Mouse (Mus musculus) heart, embryonic 10.5 days (tissue): ENCODE results near the gene Pptc7. TPM values are rescaled to one million over a fixed set of nuclear protein-coding genes. Genes with fewer than 3 reads are reported as not detected.

Experiments used
- DNase-seq: peaks from one replicate; pipeline ENCODE4 v3.0.0-alpha.2; 2017; ENCODE audit warnings: low spot score
- H3K27ac ChIP-seq: fragments of 300-500 bp; sonication (generic); 2 replicates; pipeline ENCODE4 v1.5.1; 2016; ENCODE audit warnings: mild to moderate bottlenecking
- H3K27me3 ChIP-seq: fragments of 300-500 bp; sonication (generic); 2 replicates; pipeline ENCODE4 v1.6.1; 2016; ENCODE audit warnings: mild to moderate bottlenecking; ENCODE audit not compliant: poor library complexity, insufficient read depth, severe bottlenecking
- H3K36me3 ChIP-seq: fragments of 300-500 bp; sonication (generic); 2 replicates; pipeline ENCODE4 v1.6.1; 2016; ENCODE audit warnings: mild to moderate bottlenecking, moderate library complexity
- H3K4me1 ChIP-seq: fragments of 300-500 bp; sonication (generic); 2 replicates; pipeline ENCODE4 v1.6.1; 2016; ENCODE audit warnings: mild to moderate bottlenecking
- H3K4me3 ChIP-seq: fragments of 300-500 bp; sonication (generic); 2 replicates; pipeline ENCODE4 v1.5.1; 2016; ENCODE audit warnings: mild to moderate bottlenecking, moderate library complexity
- H3K9me3 ChIP-seq: fragments of 300-500 bp; sonication (generic); 2 replicates; pipeline ENCODE4 v1.6.1; 2016; ENCODE audit warnings: mild to moderate bottlenecking, moderate library complexity
- WGBS: fragments of 180-500 bp; shearing (Covaris S2); methylation state at CpG from one replicate; pipeline ENCODE4 v1.1.7; 2016; 5-methylcytosine and 5-hydroxymethylcytosine counted together
- polyA plus RNA-seq: library from polyadenylated mRNA; unstranded; fragments of >200 nt; fragmentation: Nextera tagmentation; extraction: Ambion mirVana; gene quantifications from 2 replicates; pipeline ENCODE4 v1.2.1, GENCODE M21; 2016

The Pptc7 gene
- 9.1 and 9.9 TPM in 2 replicates for polyA plus RNA-seq

DNA sequence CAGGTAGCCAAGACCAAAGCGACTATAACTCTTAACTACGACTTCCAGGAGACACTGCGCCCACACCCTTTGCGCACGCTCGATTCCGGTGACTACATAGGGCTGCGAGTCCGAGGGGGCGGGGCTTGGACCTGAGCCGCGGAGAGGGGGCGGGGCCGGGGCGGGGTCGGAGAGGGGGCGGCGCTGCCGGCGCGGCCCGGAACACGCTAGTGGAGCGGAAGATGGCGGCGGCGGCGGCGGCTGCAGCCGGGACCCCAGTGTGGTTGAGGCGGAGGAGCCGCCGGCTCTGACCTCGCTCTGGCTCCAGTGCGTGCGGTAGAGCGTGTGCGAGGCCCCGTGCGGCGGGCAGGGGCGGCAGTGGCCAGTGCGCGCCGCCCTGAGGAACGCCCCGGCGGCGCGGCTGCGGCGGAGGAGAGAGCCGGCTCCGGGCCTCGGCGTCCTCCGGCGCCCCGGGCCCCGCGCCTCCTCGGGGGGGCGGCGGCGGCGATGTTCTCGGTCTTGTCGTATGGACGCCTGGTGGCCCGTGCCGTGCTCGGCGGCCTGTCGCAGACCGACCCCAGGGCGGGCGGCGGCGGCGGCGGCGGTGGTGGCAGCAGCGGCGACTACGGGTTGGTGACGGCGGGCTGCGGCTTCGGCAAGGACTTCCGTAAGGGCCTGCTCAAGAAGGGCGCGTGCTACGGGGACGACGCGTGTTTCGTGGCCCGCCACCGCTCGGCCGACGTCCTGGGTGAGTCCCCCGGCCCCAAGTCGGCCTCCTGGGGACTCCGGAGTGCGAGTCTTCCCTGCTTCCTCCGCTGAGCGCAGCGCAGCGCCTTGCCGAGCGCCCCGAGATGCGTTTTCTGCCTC is at the start of gene Pptc7:
Gene Pptc7 (plus strand): TSS at position 183 of the 846 bp plus-strand sequence.
- Histone ChIP-seq H3K4me1 (peaks cover 32% of the 10 kb centered on the region), H3K27me3 (no peaks in the 10 kb centered on the region), H3K27ac (peak within 1 kb of the TSS; percentile 96), H3K9me3 (no peaks in the 10 kb centered on the region), H3K4me3 (peak within 1 kb of the TSS; percentile 94), H3K36me3 (peaks cover 19% of the 10 kb centered on the region)
- peak; percentile 96 for DNase-seq
- under 1% methylated on average over 111 of the region's 114 CpGs for WGBS

DNA sequence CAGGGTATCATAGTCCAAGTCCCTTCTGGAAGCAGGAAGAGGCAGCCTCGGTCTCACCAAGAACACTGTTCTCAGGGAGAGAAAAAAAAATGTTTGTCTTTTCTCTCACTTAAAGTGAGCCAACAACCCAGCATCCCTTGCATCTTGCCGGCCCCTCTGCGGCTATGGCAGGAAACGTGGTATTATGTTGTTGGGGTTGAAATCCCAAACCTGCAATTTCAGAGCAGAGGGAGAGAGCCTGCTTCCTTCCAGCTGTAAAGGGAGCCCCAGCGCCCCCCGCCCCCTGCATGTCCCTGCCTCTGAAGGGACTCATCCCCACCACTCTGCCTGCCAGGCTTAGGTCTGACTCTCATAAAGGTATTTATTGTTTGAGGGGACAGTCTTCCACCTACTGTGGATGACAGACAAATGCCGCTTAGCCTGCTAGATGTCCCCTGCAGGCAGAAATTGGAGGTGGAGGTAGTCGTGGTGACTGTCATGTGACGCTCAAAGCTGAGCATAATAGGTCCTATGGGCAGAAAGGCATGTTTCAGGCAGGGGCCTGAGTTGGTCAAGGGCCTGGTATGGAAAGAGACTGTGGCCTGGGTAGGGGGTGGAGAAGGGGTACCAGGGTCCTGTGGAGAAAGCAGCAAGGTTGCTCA is 48.8 kb upstream of the Pptc7 start:
- peaks cover 36% of the 10 kb centered on the region for H3K4me1 ChIP-seq
- no peaks in the 10 kb centered on the region for H3K9me3 ChIP-seq
- H3K36me3 ChIP-seq, result peaks cover 12% of the 10 kb centered on the region; the same call in 1 of the 2 replicates
- 0 out of 2 replicates have a peak overlapping the region, but pooled peaks have one; percentile 2 for H3K27ac ChIP-seq
- WGBS, result 71% methylated on average over 9 of the region's 9 CpGs
- DNase-seq, result no peak
- no peaks in the 10 kb centered on the region for H3K27me3 ChIP-seq
- no peak overlapping the region for H3K4me3 ChIP-seq

DNA sequence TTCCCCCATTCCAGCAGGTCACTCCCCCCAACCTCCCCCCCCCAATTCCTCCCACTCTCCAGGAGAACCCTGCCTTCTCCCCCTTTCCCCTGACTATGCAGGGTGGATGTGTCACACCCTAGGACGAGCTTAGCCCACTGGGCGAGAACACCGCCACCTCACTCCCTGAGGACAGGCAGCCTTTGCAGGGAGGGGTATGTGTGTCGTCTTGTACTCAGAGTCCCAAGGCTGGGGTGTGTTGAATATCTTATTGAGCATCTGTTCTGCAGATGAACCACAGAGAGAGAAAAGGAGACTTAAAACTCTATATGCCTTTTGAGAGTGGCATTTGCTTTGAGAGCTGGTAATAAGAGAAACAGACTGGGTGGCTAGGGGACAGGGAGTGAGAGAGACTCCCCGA is 47.0 kb upstream of the Pptc7 start:
- Histone ChIP-seq H3K36me3 (peaks cover 28% of the 10 kb centered on the region), H3K27ac (no peak overlapping the region), H3K4me3 (no peak overlapping the region), H3K9me3 (no peaks in the 10 kb centered on the region), H3K27me3 (no peaks in the 10 kb centered on the region), H3K4me1 (peaks cover 33% of the 10 kb centered on the region)
- DNase-seq, result no peak
- 68% methylated on average over 5 of the region's 5 CpGs for WGBS

DNA sequence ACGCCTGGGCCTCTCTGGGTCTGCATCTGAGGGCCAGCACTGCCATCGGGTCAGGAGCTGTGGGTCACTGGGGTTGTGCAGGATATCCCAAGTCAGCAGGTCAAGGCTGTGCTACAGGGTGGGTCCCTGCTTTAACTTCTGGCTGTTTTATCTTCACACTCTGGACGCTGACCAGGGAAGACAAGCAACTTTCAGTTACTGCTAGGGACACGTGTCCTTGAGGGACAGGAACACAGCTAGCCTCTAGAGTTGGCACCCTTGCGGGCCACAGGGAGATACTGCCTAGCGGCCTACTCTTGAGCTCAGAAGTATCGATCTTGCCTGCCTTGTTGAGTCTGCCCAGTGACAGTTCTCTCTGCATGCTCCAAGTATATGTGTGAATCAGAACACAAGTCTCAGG is 44.5 kb upstream of the Pptc7 start:
- Histone ChIP-seq H3K4me3 (no peak overlapping the region), H3K9me3 (no peaks in the 10 kb centered on the region), H3K27me3 (no peaks in the 10 kb centered on the region), H3K27ac (no peak overlapping the region), H3K36me3 (peaks cover 30% of the 10 kb centered on the region), H3K4me1 (peaks cover 20% of the 10 kb centered on the region)
- WGBS, result 63% methylated on average over 7 of the region's 7 CpGs
- no peak for DNase-seq

DNA sequence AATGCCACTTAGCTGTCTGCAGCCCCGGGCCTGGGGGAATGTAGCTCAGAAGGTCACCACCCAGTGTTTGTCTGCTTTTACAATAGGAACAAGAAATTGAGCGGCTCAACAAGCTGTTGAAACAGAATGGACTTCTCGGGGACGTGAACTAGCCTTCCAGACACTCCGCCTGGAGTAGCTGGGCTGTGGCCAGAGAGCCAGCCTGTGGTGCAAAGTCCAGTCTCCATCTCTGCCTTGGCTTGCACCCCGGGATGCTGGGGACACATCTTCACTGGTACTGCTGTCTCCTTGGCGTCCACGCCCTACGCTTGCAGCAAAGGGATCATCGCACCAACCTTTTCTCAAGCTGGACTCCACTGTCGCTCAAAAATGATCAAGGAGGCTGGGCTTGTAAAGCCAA is 43.6 kb upstream of the Pptc7 start:
- WGBS, result 87% methylated on average over 11 of the region's 11 CpGs
- Histone ChIP-seq H3K4me3 (no peak overlapping the region), H3K9me3 (no peaks in the 10 kb centered on the region), H3K27me3 (no peaks in the 10 kb centered on the region), H3K36me3 (peaks cover 30% of the 10 kb centered on the region), H3K27ac (no peak overlapping the region), H3K4me1 (peaks cover 19% of the 10 kb centered on the region)
- DNase-seq, result no peak

DNA sequence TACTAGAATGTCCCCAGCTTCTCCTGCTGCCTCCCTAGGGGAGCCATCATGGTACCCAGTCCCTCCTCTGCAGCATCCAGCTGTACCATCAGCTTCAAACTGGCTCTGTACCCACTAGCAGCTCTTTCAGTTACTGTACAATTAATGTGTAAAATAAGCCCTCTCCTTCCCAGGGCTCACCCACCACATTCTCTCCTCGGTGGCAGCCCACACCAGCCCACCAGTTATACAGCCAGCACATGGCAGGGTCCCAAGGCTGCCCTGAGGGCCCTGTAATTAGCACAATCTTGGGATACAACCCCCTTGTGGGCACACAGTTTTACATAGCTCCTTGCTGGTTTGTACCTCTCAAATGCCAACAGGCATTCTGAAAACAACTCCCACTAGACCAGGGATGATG is 43.2 kb upstream of the Pptc7 start:
- peaks cover 19% of the 10 kb centered on the region for H3K4me1 ChIP-seq
- peaks cover 30% of the 10 kb centered on the region for H3K36me3 ChIP-seq
- no peak overlapping the region for H3K27ac ChIP-seq
- no peak for DNase-seq
- no peaks in the 10 kb centered on the region for H3K9me3 ChIP-seq
- H3K27me3 ChIP-seq, result no peaks in the 10 kb centered on the region
- H3K4me3 ChIP-seq, result no peak overlapping the region
- WGBS, result 91% methylated on average over 1 of the region's 1 CpGs

DNA sequence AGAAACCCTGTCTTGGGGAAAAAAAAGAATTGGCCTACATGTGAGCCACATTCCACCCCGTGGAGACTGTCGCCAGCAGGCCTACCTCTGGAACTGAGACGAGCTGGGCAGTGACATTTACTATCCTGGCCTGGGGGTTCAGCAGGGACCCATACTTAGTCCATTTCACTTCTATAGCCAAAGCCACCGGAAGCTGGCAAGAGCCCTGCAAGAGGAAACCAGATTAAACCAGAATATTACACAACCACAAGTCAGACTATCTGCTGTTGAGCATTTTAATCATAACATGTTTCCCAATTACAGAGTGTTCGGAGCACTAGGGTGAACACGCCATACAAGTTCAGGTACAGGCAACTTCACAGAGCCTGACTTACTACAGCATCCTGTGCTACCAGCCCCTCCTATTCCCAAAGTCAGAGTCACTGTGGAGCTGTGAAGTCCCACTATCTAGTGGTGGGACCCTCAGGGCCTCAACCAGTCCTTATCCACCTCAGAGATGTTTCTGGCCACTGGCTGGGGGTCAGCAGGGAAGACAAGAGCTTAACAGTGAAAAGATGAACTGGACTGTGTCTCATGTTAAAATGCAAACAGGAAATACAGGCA is 41.5 kb upstream of the Pptc7 start:
- no peak for DNase-seq
- H3K27me3 ChIP-seq, result no peaks in the 10 kb centered on the region
- no peaks in the 10 kb centered on the region for H3K9me3 ChIP-seq
- H3K4me3 ChIP-seq, result no peak overlapping the region
- no peak overlapping the region for H3K27ac ChIP-seq
- peaks cover 33% of the 10 kb centered on the region for H3K36me3 ChIP-seq
- WGBS, result 86% methylated on average over 6 of the region's 6 CpGs
- H3K4me1 ChIP-seq, result peaks cover 23% of the 10 kb centered on the region

DNA sequence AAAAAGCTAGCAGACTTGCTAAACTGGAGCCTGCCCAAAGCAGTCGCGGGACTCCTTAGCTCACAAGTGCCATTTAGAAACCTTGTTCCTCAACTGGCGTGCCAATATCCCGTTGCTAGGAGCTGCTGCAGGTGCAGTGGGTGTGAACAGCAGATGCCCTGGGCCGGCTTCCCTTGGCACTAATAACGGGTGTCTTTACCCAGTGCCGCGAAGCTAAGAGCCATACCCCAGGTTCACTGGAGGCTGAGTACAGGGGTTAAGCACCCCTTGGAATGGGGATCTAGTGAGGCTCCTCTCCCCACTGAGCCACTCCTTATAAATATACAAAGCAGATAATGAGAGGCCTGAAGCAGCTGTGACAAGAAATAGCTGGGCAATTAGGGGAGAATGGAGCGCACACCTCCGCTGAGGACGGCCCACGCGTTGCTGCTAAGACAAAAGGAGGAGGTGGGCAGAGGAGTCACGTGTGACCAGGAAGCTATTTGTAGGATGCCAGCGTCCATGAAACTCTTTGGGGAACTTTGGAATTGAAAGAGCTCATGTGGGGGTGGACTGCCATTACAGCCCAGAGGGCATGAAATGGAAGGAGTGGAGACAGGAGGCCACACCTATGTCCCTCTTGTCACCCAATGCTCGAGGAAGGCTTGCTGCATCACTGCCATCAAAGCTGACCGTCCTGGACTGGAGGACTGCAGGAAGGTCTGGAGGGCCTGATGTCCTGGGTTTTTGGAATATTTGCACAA is 40.2 kb upstream of the Pptc7 start:
- WGBS, result 86% methylated on average over 17 of the region's 17 CpGs
- H3K27ac ChIP-seq, result no peak overlapping the region
- peaks cover 38% of the 10 kb centered on the region for H3K36me3 ChIP-seq
- no peak overlapping the region for H3K4me3 ChIP-seq
- no peak for DNase-seq
- H3K9me3 ChIP-seq, result no peaks in the 10 kb centered on the region
- peaks cover 22% of the 10 kb centered on the region for H3K4me1 ChIP-seq
- no peaks in the 10 kb centered on the region for H3K27me3 ChIP-seq

DNA sequence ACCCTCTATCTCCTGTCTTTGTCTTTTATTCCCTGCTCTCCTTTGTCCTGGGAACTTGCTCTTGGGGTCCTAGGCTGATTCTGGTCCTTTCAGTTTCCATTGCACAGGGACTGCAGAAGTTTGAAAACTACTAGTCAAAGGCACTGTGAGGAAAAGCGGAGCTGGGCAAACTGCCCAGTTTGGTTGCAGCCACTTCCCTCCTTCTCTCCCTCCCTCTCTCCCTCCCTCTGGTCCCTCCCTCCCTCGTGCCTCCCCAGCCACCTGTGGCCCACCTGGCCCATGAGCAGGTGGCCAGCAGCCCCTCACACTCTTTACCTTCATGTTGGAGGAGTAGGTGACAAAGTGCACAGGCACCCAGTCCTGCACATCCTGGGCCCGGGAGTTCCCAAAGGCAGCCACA is 39.0 kb upstream of the Pptc7 start:
- DNase-seq, result no peak
- 68% methylated on average over 3 of the region's 3 CpGs for WGBS
- H3K27me3 ChIP-seq, result no peaks in the 10 kb centered on the region
- no peak overlapping the region for H3K4me3 ChIP-seq
- H3K36me3 ChIP-seq, result peaks cover 30% of the 10 kb centered on the region
- no peak overlapping the region for H3K27ac ChIP-seq
- no peaks in the 10 kb centered on the region for H3K9me3 ChIP-seq
- peaks cover 13% of the 10 kb centered on the region for H3K4me1 ChIP-seq

DNA sequence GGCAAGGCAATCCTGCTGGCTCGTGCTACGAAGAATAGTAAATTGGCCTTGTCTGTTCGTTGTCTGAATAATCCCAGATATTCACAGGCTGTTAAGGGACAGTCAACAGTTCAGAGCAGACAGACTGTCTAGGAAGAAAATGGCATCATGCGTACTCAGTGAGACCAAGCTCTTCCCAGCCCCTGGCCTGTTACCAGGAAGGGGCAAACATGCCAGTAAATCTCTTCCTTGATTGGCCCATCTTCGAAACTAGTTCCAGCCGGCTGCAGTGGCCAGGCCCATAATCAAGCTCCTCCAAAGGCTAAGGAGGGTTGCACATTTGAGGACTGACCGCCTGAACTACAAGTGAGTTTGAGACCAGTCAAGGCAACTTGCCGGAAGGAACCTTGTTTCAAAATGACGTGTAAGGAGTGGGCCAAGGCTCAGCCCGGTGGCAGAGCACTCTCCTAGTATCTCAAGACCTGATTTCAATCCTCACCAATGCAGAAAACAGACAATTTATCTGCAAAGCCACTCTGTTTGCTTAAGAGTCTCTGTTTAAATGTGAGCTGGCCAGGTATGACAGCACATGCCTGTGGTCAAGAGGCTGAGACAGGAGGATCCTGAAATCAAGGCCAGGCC is 37.5 kb upstream of the Pptc7 start:
- H3K27ac ChIP-seq, result no peak overlapping the region
- peaks cover 19% of the 10 kb centered on the region for H3K36me3 ChIP-seq
- WGBS, result 85% methylated on average over 10 of the region's 10 CpGs
- DNase-seq, result no peak
- H3K4me1 ChIP-seq, result peaks cover 10% of the 10 kb centered on the region
- H3K27me3 ChIP-seq, result no peaks in the 10 kb centered on the region
- H3K4me3 ChIP-seq, result no peak overlapping the region
- no peaks in the 10 kb centered on the region for H3K9me3 ChIP-seq

DNA sequence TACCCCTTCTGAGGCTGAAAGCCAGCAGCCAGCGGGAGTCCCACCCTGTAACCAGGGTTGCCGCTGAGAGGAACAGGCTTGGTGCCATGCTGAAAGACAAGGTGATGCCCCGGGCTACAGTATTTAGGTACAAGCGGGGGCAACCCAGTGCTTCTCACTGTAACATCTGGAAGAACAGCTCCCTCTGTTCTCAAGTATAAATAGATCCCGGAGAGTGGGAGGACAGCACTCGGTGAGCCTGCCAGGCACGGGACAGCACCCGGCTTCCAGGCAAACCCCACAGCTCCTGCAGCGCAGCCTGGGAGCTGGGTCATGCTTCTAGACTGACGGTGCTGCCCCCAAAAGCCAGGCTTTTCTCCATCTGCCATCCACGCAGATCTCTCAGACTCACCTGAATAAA is 36.6 kb upstream of the Pptc7 start:
- no peak for DNase-seq
- WGBS, result 69% methylated on average over 11 of the region's 11 CpGs
- Histone ChIP-seq H3K9me3 (no peaks in the 10 kb centered on the region), H3K4me1 (peaks cover 10% of the 10 kb centered on the region), H3K36me3 (peaks cover 14% of the 10 kb centered on the region), H3K4me3 (no peak overlapping the region), H3K27me3 (no peaks in the 10 kb centered on the region), H3K27ac (no peak overlapping the region)

DNA sequence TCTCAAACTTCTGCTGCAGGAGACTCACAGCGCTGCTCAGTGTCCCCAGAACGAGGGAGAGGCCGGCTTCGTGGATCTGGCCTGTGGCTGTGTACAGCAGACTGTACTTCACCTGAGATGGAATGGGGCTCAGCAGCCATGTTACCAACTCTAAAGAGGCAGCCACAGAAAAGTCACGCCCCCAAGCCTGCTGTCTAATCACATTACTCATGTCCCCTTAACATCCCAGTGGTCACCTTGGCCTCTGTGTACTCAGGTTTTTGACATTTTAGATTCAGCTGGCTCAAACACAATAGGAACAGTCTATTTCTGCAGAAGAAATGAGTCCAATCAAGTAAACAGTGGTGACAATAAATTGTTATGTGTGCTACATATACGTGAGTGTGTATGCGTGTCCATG is 36.2 kb upstream of the Pptc7 start:
- Histone ChIP-seq H3K4me3 (no peak overlapping the region), H3K9me3 (no peaks in the 10 kb centered on the region), H3K36me3 (peaks cover 14% of the 10 kb centered on the region), H3K4me1 (peaks cover 10% of the 10 kb centered on the region), H3K27me3 (no peaks in the 10 kb centered on the region), H3K27ac (no peak overlapping the region)
- WGBS, result 88% methylated on average over 7 of the region's 7 CpGs
- DNase-seq, result no peak
